Mouse (Mus musculus): ENCODE measurements around the gene Olfr911-ps1. TPM values are rescaled to one million over a fixed set of nuclear protein-coding genes. Genes with fewer than 3 reads are reported as not detected.

Gene Olfr911-ps1
- not detected in 2 replicates for total RNA-seq (2017)

- ATAC-seq (replicated peaks in 1 of 2; ENCODE audit: insufficient read depth in 1 of 2, low FRiP score in 2 of 2, low TSS enrichment in 1 of 2, low read depth in 1 of 2, poor library complexity in 2 of 2, severe bottlenecking in 2 of 2) = no peak
These were observed at the start of gene Olfr911-ps1 for GRCm38 (mm10) chr9:38521280-38521679. TSS of gene Olfr911-ps1 (plus strand) at chr9:38521580.

DNA sequence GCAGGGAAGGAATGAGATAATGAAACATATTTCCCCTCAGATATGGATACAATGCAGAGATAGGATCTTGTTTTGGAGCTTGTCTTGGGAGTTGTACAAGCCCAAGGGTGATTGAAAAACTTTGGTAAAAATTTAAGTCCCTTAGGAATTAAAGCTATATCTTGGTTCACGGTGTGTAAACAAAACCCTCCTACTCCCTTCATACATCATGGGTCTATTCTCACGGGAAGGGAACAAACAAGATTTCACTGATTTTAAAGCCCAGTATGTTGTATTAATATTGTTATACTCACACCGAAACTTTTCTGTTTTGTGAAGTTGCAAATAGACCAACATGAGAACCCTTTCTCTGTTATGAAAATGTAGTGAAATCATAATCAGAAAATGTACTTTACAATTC, 34.6 kb upstream of the Olfr911-ps1 start, which contains the start of gene Olfr906:
TSS of gene Olfr906 (plus strand) at position 301 of the 400 bp plus-strand sequence.
- no peak for ATAC-seq (replicated peaks in 1 of 2; ENCODE audit: insufficient read depth in 1 of 2, low FRiP score in 2 of 2, low TSS enrichment in 1 of 2, low read depth in 1 of 2, poor library complexity in 2 of 2, severe bottlenecking in 2 of 2)

DNA sequence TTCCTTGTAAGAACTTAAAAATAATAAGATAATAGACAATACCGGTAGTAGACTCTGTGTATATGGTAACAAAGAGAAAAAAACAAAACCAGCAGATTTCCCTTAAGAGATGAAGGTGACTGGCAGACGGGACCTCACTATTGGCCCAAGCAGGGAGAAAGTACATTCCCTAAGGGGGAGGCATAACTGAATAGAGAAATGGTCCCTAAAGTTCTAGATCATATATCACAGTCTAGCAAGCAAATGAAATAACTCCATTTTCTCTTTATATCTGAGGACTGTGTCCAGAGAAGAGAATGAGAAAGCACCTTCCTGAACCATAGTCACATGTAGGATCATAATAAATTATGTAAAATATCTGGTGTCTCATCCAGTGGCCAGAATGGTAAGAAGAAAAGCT, 25.9 kb upstream of the Olfr911-ps1 start, which contains the start of gene Olfr907:
TSS of gene Olfr907 (plus strand) at position 301 of the 400 bp plus-strand sequence.
- no peak for ATAC-seq (replicated peaks in 1 of 2; ENCODE audit: insufficient read depth in 1 of 2, low FRiP score in 2 of 2, low TSS enrichment in 1 of 2, low read depth in 1 of 2, poor library complexity in 2 of 2, severe bottlenecking in 2 of 2)

DNA sequence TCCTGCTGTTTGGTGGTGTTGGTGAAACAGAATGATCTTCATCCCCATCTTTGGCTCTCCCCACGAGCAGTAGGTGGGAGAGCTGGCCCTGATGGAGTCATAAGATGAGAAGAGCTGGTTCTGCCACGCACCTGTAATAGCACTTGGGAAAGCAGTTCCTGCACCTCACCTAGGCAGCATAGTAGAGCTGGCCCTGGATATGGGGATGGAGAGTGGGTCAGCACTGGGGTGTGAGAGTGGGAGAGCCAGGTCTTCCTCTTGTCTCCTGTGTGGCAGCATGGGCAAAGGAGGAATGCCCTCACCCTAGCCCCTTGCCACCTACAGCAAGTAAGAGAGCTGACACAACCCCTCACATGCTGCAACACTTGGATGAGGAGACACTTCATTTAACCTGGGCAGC, 9.0 kb upstream of the Olfr911-ps1 start:
- no peak for ATAC-seq (replicated peaks in 1 of 2; ENCODE audit: insufficient read depth in 1 of 2, low FRiP score in 2 of 2, low TSS enrichment in 1 of 2, low read depth in 1 of 2, poor library complexity in 2 of 2, severe bottlenecking in 2 of 2)

- ATAC-seq (replicated peaks in 1 of 2; ENCODE audit: insufficient read depth in 1 of 2, low FRiP score in 2 of 2, low TSS enrichment in 1 of 2, low read depth in 1 of 2, poor library complexity in 2 of 2, severe bottlenecking in 2 of 2) = no peak
These were observed 16.2 kb downstream of the Olfr911-ps1 start, which contains the start of gene Olfr910 for GRCm38 (mm10) chr9:38537549-38537948. TSS of gene Olfr910 (plus strand) at chr9:38537849.

Other genes with a start within 250 kb of the Olfr911-ps1 start
- not detected in 2 replicates for gene Olfr896-ps1, start 230.5 kb upstream of the Olfr911-ps1 start, total RNA-seq (2017)
- gene Olfr25, start 192.5 kb upstream of the Olfr911-ps1 start, total RNA-seq (2017) = not detected in 2 replicates
- not detected in 2 replicates for gene Olfr898, start 173.2 kb upstream of the Olfr911-ps1 start, total RNA-seq (2017)
- not detected in 2 replicates for gene Olfr250, start 154.7 kb upstream of the Olfr911-ps1 start, total RNA-seq (2017)
- not detected in 2 replicates for gene Olfr251, start 144.5 kb upstream of the Olfr911-ps1 start, total RNA-seq (2017)
- not detected in 2 replicates for gene Olfr147, start 119.9 kb upstream of the Olfr911-ps1 start, total RNA-seq (2017)
- not detected in 2 replicates for gene Olfr901, start 92.1 kb upstream of the Olfr911-ps1 start, total RNA-seq (2017)
- gene Olfr902, start 73.9 kb upstream of the Olfr911-ps1 start, total RNA-seq (2017) = not detected in 2 replicates
- gene Olfr904, start 58.4 kb upstream of the Olfr911-ps1 start, total RNA-seq (2017) = not detected in 2 replicates
- gene Olfr905, start 50.5 kb upstream of the Olfr911-ps1 start, total RNA-seq (2017) = not detected in 2 replicates
- gene Olfr906, start 34.5 kb upstream of the Olfr911-ps1 start, total RNA-seq (2017) = not detected in 2 replicates
- gene Olfr907, start 25.8 kb upstream of the Olfr911-ps1 start, total RNA-seq (2017) = not detected in 2 replicates
- not detected in 2 replicates for gene Olfr910, start 16.3 kb downstream of the Olfr911-ps1 start, total RNA-seq (2017)
- not detected in 2 replicates for gene Olfr912, start 58.6 kb downstream of the Olfr911-ps1 start, total RNA-seq (2017)
- not detected in 2 replicates for gene Olfr913, start 71.2 kb downstream of the Olfr911-ps1 start, total RNA-seq (2017)
- gene Olfr914, start 83.5 kb downstream of the Olfr911-ps1 start, total RNA-seq (2017) = not detected in 2 replicates
- gene Olfr916, start 138.3 kb downstream of the Olfr911-ps1 start, total RNA-seq (2017) = not detected in 2 replicates
- not detected in 2 replicates for gene Olfr917, start 144.3 kb downstream of the Olfr911-ps1 start, total RNA-seq (2017)
- not detected in 2 replicates for gene Olfr918, start 153.0 kb downstream of the Olfr911-ps1 start, total RNA-seq (2017)
- gene Olfr919, start 182.1 kb downstream of the Olfr911-ps1 start, total RNA-seq (2017) = not detected in 2 replicates
- 50.0 and 74.2 TPM in 2 replicates for gene Vwa5a, start 196.7 kb downstream of the Olfr911-ps1 start, total RNA-seq (2017)
- gene Olfr920, start 230.7 kb downstream of the Olfr911-ps1 start, total RNA-seq (2017) = 0.75 and 1.2 TPM in 2 replicates

Data from hematopoietic stem cell, adult 5-6 weeks (primary cell).